Mouse (Mus musculus) CH12.LX (cell line): ENCODE data around the gene Olfr1509.

Experiments used
- BHLHE40 ChIP-seq: IDR thresholded peaks from 2 replicates; pipeline ENCODE4 v1.6.1; 2011; ENCODE audit warnings: mild to moderate bottlenecking, low read depth, low read length, improper control_type of control experiment
- CHD2 ChIP-seq: IDR thresholded peaks from 2 replicates; pipeline ENCODE4 v1.6.1; 2011; ENCODE audit warnings: low read length, improper control_type of control experiment
- EP300 ChIP-seq: IDR thresholded peaks from 2 replicates; pipeline ENCODE4 v1.6.1; 2011; ENCODE audit warnings: low read length, improper control_type of control experiment
- POLR2A ChIP-seq: IDR thresholded peaks from 2 replicates; pipeline ENCODE4 v1.6.1; 2011; ENCODE audit warnings: low read depth, mild to moderate bottlenecking, improper control_type of control experiment, low read length
- USF1 ChIP-seq: IDR thresholded peaks from 2 replicates; pipeline ENCODE4 v1.6.1; 2014; ENCODE audit warnings: low read depth, mild to moderate bottlenecking, inconsistent platforms, low read length, improper control_type of control experiment

DNA sequence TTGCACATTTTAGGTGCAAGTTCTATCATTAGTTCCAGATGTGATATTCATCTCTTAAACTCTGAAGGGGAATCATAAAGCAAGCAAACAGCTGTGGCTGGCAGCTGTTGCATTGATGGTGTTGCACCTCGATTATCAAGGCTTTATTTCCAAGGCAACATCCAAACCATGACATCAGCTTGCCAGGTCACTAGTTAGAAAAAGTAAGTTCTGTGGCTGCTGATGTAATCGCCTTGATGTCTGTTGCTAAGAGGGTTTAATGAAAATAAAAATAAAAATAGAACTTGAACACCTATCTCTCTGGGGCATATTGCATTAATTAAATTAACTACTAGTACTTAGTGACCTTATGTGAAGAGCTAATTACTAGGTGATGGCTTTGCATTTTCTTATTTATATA, 24.6 kb downstream of the Olfr1509 start, which contains the start of gene Olfr1508:
- TF ChIP-seq USF1 (no peak), CHD2 (no peak), EP300 (no peak), BHLHE40 (no peak), POLR2A (no peak)
